Mouse (Mus musculus): ENCODE data around the gene Rere.
A peak's percentile ranks its signal among the peaks of the same experiment; 100 is the strongest.

Rere gene

GRCm38 (mm10) chr4:150281018-150281761 lies at the start of gene Rere:
Gene Rere, plus strand, starts transcription at chr4:150281646.
- DNase-seq (ENCODE audit: low spot score in 2 of 2), result peak; percentile 93 to 96

GRCm38 (mm10) chr4:150231871-150232270 lies 49.6 kb upstream of the Rere start:
- no peak for DNase-seq (ENCODE audit: low spot score in 2 of 2)

GRCm38 (mm10) chr4:150234599-150235327 lies 46.7 kb upstream of the Rere start:
- no peak for DNase-seq (ENCODE audit: low spot score in 2 of 2)

- DNase-seq (ENCODE audit: low spot score in 2 of 2), result no peak
Measured at GRCm38 (mm10) chr4:150235585-150235984, 45.9 kb upstream of the Rere start.

- DNase-seq (ENCODE audit: low spot score in 2 of 2), result no peak
Measured at GRCm38 (mm10) chr4:150236031-150236430, 45.4 kb upstream of the Rere start.

- DNase-seq (ENCODE audit: low spot score in 2 of 2), result peak; percentile 90 to 91
Measured at GRCm38 (mm10) chr4:150236521-150237481, 44.6 kb upstream of the Rere start, which contains the start of gene Eno1. Gene Eno1, plus strand, starts transcription at chr4:150236721.

- no peak for DNase-seq (ENCODE audit: low spot score in 2 of 2)
Measured at GRCm38 (mm10) chr4:150237636-150238361, 43.6 kb upstream of the Rere start.

- DNase-seq (ENCODE audit: low spot score in 2 of 2), result no peak
Measured at GRCm38 (mm10) chr4:150238433-150239086, 42.9 kb upstream of the Rere start.

GRCm38 (mm10) chr4:150239087-150239480 lies 42.4 kb upstream of the Rere start:
- DNase-seq (ENCODE audit: low spot score in 2 of 2), result no peak

- DNase-seq (ENCODE audit: low spot score in 2 of 2), result no peak
Measured at GRCm38 (mm10) chr4:150239503-150239902, 41.9 kb upstream of the Rere start.

GRCm38 (mm10) chr4:150239951-150240368 lies 41.5 kb upstream of the Rere start:
- DNase-seq (ENCODE audit: low spot score in 2 of 2), result peak in 1 of 2 experiments; percentile 66

- DNase-seq (ENCODE audit: low spot score in 2 of 2), result no peak
Measured at GRCm38 (mm10) chr4:150240381-150240886, 41.0 kb upstream of the Rere start.

- DNase-seq (ENCODE audit: low spot score in 2 of 2), result no peak
Measured at GRCm38 (mm10) chr4:150241708-150242107, 39.7 kb upstream of the Rere start.

GRCm38 (mm10) chr4:150242745-150243144 lies 38.7 kb upstream of the Rere start:
- no peak for DNase-seq (ENCODE audit: low spot score in 2 of 2)

GRCm38 (mm10) chr4:150245876-150246275 lies 35.6 kb upstream of the Rere start:
- DNase-seq (ENCODE audit: low spot score in 2 of 2), result no peak

- no peak for DNase-seq (ENCODE audit: low spot score in 2 of 2)
Measured at GRCm38 (mm10) chr4:150248009-150248408, 33.4 kb upstream of the Rere start.

GRCm38 (mm10) chr4:150248917-150249316 lies 32.5 kb upstream of the Rere start:
- DNase-seq (ENCODE audit: low spot score in 2 of 2), result no peak

GRCm38 (mm10) chr4:150249731-150250270 lies 31.6 kb upstream of the Rere start:
- no peak for DNase-seq (ENCODE audit: low spot score in 2 of 2)

GRCm38 (mm10) chr4:150250549-150251422 lies 30.7 kb upstream of the Rere start:
- no peak for DNase-seq (ENCODE audit: low spot score in 2 of 2)
